Mouse (Mus musculus): Measurements from ENCODE around the gene Crxos. TPM values are rescaled to one million over a fixed set of nuclear protein-coding genes. Genes with fewer than 3 reads are reported as not detected.

Crxos gene
- not detected in 2 replicates for polyA plus RNA-seq (2016; fragmentation: Nextera tagmentation; extraction: Ambion mirVana)

DNA sequence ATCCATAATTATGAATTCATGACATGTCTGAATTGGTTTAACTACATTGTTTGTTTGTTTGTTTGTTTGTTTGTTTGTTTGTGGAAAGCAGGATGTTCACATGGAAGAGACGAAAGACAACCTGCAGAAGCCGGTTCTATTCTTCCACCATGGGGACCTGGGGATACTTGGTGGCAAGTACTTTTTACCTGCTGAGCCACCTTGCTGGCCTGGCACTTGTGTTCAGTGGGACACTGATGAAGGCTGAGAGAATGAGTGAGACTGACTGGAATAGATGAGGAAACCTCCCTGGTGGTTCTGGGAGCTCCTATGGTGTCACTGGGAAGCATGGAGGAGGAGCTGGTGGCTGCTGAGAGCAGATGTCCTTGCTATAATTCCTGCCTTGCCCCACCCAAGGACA, at the start of gene Crxos:
Crxos (plus strand) TSS at position 301 of the 400 bp plus-strand sequence.
- Histone ChIP-seq H3K9me3 (no peaks in the 10 kb centered on the region), H3K4me1 (no peaks in the 10 kb centered on the region), H3K9ac (no peak within 1 kb of the TSS), H3K36me3 (no peaks in the 10 kb centered on the region), H3K27me3 (replicated peaks) (no peaks in the 10 kb centered on the region), H3K4me3 (no peak within 1 kb of the TSS), H3K27ac (no peak within 1 kb of the TSS), H3K4me2 (replicated peaks) (no peak within 1 kb of the TSS)
- 88% methylated on average over 2 of the region's 2 CpGs for WGBS
- no peak for ATAC-seq (ENCODE audit: low FRiP score, low read depth)

DNA sequence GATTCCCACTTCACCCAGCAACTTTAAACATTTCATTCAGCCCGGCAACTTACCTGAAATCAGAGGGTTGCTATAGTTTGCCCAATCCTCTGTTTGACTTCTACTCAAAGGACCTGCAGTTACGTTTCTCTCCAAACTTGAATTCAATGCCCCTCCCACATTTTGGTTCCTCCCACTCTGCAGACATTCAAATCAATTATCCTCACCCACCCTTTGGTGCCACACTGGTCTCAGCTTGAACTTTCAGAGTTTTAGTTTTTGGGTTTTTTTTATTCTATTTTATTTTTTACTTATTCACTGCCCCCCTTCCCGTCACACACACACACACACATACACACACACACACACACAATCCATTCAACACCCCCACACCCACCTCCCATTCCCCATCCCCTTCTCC, 42.8 kb upstream of the Crxos start, which contains the start of gene Obox6:
Obox6 (minus strand) TSS at position 101 of the 400 bp plus-strand sequence.
- ATAC-seq (ENCODE audit: low FRiP score, low read depth) = no peak
- no peak within 1 kb of the TSS for H3K4me3 ChIP-seq
- no peaks in the 10 kb centered on the region for H3K36me3 ChIP-seq
- H3K4me2 ChIP-seq (replicated peaks) = no peak within 1 kb of the TSS
- no peaks in the 10 kb centered on the region for H3K27me3 ChIP-seq (replicated peaks)
- 92% methylated on average over 3 of the region's 3 CpGs for WGBS
- H3K9me3 ChIP-seq = peaks cover 41% of the 10 kb centered on the region
- no peak within 1 kb of the TSS for H3K27ac ChIP-seq
- H3K9ac ChIP-seq = no peak within 1 kb of the TSS
- H3K4me1 ChIP-seq = no peaks in the 10 kb centered on the region

DNA sequence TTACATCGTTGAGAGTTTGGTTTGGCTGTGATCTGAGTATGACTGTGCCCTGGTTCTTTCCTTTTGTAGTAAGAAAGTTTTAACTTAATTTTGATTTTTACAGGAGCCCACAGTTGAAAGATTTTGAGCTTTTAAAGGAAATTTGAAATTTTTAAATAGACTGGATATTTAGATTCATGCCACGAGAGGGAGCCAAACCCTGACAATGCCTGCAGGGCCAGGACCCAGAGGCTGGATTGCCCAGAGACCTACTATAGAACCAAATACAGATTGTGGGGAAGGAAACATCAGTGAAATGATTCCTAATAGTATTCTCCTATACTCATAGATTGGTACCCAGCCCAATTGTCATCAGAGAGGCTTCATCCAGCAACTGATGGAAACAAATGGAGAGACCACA, 22.8 kb upstream of the Crxos start:
- ATAC-seq (ENCODE audit: low FRiP score, low read depth) = no peak
- Histone ChIP-seq H3K36me3 (no peaks in the 10 kb centered on the region), H3K9me3 (0 out of 2 replicates have a peak, but pooled peaks cover 3% of the 10 kb centered on the region), H3K27me3 (replicated peaks) (no peaks in the 10 kb centered on the region), H3K27ac (no peak overlapping the region), H3K9ac (no peak overlapping the region), H3K4me3 (no peak overlapping the region), H3K4me1 (no peaks in the 10 kb centered on the region), H3K4me2 (replicated peaks) (no peak overlapping the region)
- 43% methylated on average over 2 of the region's 2 CpGs for WGBS

DNA sequence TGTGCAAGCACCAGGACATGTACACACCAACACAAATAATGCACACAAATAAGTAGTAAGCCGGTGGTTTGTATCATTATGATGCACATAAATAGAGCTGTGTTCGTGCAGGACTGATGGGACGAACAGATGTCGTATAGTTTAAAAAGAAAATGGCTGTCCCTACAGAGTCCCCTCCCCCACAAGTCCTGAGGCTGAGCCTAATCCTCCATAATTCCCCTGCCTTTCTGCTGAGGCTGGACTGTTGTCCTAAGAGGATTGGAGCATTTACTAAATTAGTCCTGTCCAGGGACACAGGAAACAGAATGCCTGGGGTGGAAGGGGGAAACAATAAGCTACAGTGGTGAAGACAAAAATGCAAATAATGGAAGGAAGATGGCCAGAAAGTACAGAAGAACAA, 18.3 kb upstream of the Crxos start:
- no peaks in the 10 kb centered on the region for H3K36me3 ChIP-seq
- WGBS = 83% methylated on average over 4 of the region's 4 CpGs
- H3K27ac ChIP-seq = no peak overlapping the region
- H3K4me1 ChIP-seq = no peaks in the 10 kb centered on the region
- no peak overlapping the region for H3K9ac ChIP-seq
- no peaks in the 10 kb centered on the region for H3K27me3 ChIP-seq (replicated peaks)
- ATAC-seq (ENCODE audit: low FRiP score, low read depth) = no peak
- H3K4me2 ChIP-seq (replicated peaks) = no peak overlapping the region
- H3K9me3 ChIP-seq = 0 out of 2 replicates have a peak, but pooled peaks cover 3% of the 10 kb centered on the region
- no peak overlapping the region for H3K4me3 ChIP-seq

DNA sequence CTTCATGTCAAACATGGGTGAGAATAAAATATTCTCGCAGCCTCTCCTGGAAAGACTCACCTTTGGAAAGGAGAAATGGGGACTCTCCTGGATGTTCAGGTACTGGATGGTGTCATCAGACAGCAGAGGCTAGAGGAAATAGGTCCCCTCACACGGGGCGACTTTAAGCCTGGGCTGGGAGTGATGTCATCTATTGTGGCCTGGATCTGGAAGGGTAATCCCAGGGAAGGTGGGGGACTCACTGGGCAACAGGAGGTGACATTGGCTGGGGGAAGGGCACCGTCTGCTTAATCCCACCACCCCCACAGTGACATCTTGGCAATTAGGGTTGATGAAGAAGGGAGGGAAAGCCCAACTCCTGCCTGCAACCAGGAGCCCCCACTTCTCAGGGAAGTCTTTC, 2.7 kb upstream of the Crxos start, which contains the start of gene Crx:
Crx (minus strand) TSS at position 213 of the 400 bp plus-strand sequence.
- no peaks in the 10 kb centered on the region for H3K9me3 ChIP-seq
- no peak within 1 kb of the TSS for H3K4me2 ChIP-seq (replicated peaks)
- 48% methylated on average over 4 of the region's 4 CpGs for WGBS
- no peak for ATAC-seq (ENCODE audit: low FRiP score, low read depth)
- no peak within 1 kb of the TSS for H3K27ac ChIP-seq
- H3K36me3 ChIP-seq = no peaks in the 10 kb centered on the region
- no peaks in the 10 kb centered on the region for H3K27me3 ChIP-seq (replicated peaks)
- no peak within 1 kb of the TSS for H3K9ac ChIP-seq
- no peaks in the 10 kb centered on the region for H3K4me1 ChIP-seq
- H3K4me3 ChIP-seq = no peak within 1 kb of the TSS

DNA sequence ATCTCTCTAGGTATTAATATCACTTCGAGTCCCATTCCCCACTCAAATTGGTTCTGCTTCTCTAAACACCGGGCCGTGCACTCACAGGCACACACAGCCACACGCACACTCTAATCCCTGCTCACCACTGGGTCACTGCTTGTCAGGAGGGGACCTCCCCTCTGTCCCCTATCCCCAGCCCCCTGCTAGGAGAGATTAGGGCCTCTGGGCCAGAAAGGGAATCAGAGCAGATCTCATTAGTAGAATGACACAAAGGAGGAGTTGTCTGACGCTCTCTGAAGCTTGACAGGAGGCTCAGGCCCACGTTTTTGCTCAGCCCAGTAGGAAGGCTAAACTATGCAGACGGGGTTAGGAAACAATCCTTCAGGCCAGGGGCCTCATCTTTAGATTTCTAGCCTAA, 1.0 kb upstream of the Crxos start:
- ATAC-seq (ENCODE audit: low FRiP score, low read depth) = no peak
- 32% methylated on average over 7 of the region's 7 CpGs for WGBS
- no peaks in the 10 kb centered on the region for H3K9me3 ChIP-seq
- H3K9ac ChIP-seq = no peak overlapping the region
- H3K4me3 ChIP-seq = no peak overlapping the region
- no peak overlapping the region for H3K27ac ChIP-seq
- no peak overlapping the region for H3K4me2 ChIP-seq (replicated peaks)
- no peaks in the 10 kb centered on the region for H3K27me3 ChIP-seq (replicated peaks)
- H3K36me3 ChIP-seq = no peaks in the 10 kb centered on the region
- no peaks in the 10 kb centered on the region for H3K4me1 ChIP-seq

DNA sequence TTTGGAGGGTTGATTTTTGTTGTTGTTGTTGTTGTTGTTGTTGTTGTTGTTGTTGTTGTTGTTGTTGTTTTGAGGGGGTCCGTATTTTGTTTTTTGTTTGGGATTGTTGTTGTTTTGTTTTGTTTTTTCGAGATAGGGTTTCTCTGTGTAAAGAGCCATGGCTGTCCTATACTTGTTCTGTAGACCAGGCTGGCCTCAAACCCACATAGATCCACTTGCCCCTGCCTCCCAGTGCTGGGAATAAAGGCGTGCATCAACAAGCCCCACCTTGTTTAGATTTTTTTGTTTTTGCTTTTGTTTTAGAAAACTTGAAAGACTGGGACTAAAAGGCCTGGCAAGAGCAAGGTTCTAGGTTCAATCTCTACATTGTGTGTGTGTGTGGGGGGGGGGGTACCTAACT, 586 bp upstream of the Crxos start:
- Histone ChIP-seq H3K36me3 (no peaks in the 10 kb centered on the region), H3K4me3 (no peak overlapping the region), H3K27me3 (replicated peaks) (no peaks in the 10 kb centered on the region), H3K27ac (no peak overlapping the region), H3K9me3 (no peaks in the 10 kb centered on the region), H3K4me1 (no peaks in the 10 kb centered on the region), H3K4me2 (replicated peaks) (no peak overlapping the region), H3K9ac (no peak overlapping the region)
- WGBS = 71% methylated on average over 3 of the region's 3 CpGs
- no peak for ATAC-seq (ENCODE audit: low FRiP score, low read depth)

DNA sequence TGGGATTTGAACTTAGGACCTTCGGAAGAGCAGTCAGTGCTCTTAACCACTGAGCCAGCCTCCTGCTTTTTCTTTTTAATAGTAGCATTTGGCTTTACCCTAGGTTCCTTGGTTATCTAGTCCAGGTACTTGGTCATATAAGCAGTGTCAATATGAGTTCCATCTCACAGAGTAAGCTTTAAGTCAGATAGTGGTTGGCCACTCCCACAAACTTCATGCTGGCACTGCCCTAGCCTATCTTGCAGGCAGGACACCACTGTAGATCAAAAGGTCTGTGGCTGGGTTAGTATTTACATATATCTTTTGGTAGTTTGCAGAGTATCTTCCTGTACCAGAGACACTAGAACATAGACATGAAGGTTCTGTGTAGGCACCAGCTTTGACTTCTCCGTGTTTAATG, 1.7 kb downstream of the Crxos start:
- WGBS = 91% methylated on average over 2 of the region's 2 CpGs
- no peak overlapping the region for H3K27ac ChIP-seq

DNA sequence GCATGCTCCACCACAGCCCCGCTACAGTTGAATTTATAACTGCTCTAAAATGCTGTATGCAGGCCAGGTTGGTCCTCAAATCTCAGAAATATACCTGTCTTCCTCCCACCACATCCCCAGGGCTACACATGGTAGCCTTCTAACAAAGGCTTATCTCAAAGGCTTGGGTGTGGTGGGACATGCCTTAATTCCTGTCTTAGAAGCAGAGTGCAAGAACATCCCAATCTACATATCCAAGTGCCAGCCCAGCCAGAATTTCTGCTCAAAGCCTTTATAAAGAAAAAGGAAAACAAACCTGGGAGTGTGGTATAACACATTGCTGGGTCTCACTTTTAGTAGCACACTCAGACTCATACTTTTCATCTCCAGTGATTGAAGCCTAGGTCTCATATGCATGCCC, 11.8 kb downstream of the Crxos start:
- Histone ChIP-seq H3K27ac (no peak overlapping the region), H3K4me1 (no peaks in the 10 kb centered on the region), H3K36me3 (no peaks in the 10 kb centered on the region), H3K9ac (no peak overlapping the region), H3K4me2 (replicated peaks) (no peak overlapping the region), H3K4me3 (no peak overlapping the region), H3K9me3 (no peaks in the 10 kb centered on the region), H3K27me3 (replicated peaks) (no peaks in the 10 kb centered on the region)
- ATAC-seq (ENCODE audit: low FRiP score, low read depth) = no peak
- WGBS = 64% methylated on average over 1 of the region's 1 CpGs

More for the DNA sequence above, 1.7 kb downstream of the Crxos start:
- no peaks in the 10 kb centered on the region for H3K4me1 ChIP-seq
- ATAC-seq (ENCODE audit: low FRiP score, low read depth) = no peak
- H3K27me3 ChIP-seq (replicated peaks) = no peaks in the 10 kb centered on the region
- no peak overlapping the region for H3K4me2 ChIP-seq (replicated peaks)
- H3K9ac ChIP-seq = no peak overlapping the region
- no peak overlapping the region for H3K4me3 ChIP-seq
- no peaks in the 10 kb centered on the region for H3K9me3 ChIP-seq
- no peaks in the 10 kb centered on the region for H3K36me3 ChIP-seq

DNA sequence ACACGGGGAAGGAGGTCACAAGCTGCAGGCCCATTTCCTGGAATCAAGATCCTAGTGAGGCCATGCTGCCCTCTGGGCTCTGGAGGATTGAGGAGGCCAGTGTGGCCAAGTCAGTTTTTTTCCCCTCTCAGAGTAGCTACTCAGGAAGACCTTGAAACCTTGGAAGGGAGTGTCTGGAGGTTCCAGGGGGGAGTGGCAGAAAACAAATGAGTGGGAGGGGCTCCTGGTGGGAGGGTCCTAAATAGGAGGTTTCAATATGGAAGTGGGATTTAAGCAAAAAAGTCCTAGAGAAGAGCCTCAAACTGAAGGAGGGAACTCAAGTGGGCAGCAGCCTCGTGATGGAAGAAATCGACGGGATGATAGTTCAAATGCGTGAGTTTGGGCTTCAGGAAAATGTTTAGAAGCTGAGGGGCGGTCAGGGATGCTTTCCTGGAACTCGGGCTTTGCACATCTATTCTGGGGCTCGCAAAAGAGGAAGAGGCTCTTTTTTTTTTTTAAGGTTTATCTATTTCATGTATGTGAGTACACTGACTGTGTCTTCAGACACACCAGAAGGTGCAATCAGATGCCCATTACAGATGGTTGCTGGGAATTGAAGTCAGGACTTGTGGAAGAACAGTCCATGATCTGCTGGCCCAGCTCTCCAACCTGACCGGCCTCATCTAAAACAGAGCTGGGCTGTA, 19.1 kb downstream of the Crxos start:
- no peak overlapping the region for H3K4me3 ChIP-seq
- no peak overlapping the region for H3K4me2 ChIP-seq (replicated peaks)
- no peaks in the 10 kb centered on the region for H3K27me3 ChIP-seq (replicated peaks)
- no peak overlapping the region for H3K27ac ChIP-seq
- no peak overlapping the region for H3K9ac ChIP-seq
- 77% methylated on average over 9 of the region's 9 CpGs for WGBS
- no peaks in the 10 kb centered on the region for H3K9me3 ChIP-seq
- H3K36me3 ChIP-seq = no peaks in the 10 kb centered on the region
- ATAC-seq (ENCODE audit: low FRiP score, low read depth) = no peak
- H3K4me1 ChIP-seq = no peaks in the 10 kb centered on the region

DNA sequence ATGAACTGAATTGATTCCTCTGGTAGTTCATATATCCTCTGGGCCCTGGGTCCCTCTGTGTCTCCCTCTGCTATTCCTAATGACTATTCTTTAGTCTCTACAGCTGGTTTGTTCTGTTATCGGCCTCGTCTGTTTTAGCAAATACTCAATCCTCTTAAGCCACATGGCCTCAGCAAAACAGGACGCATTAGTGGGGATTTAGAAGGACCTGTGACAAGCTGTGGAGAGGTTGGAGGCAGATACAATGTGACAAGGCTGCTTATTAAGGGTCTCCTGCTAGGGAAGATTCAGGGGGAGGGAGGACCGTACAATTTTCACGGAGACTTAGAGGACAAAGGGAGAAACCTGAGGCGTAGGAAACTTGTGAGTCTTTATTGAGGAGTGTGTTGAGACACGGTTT, 23.4 kb downstream of the Crxos start:
- no peak overlapping the region for H3K4me3 ChIP-seq
- no peak for ATAC-seq (ENCODE audit: low FRiP score, low read depth)
- no peaks in the 10 kb centered on the region for H3K36me3 ChIP-seq
- WGBS = 82% methylated on average over 7 of the region's 7 CpGs
- no peaks in the 10 kb centered on the region for H3K9me3 ChIP-seq
- no peak overlapping the region for H3K9ac ChIP-seq
- no peaks in the 10 kb centered on the region for H3K27me3 ChIP-seq (replicated peaks)
- no peaks in the 10 kb centered on the region for H3K4me1 ChIP-seq
- H3K4me2 ChIP-seq (replicated peaks) = no peak overlapping the region
- H3K27ac ChIP-seq = no peak overlapping the region

DNA sequence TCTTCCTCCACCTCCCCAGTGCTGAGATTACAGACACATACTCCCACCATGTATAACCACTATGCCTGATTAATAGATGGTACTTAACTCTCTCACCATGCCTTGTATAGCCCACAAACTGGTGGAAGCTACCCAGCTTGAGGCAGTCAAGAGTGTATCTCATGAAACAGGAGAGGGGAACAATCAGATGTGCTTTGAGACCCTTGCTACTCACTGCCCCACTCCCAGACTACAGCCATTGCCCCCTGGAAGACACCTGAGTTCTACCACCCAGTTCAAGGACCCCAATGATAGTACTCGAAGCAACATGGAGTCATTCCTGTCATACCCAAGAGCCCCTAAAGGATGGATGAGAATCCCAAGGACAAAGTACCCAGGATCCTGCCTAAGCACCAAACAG, 24.2 kb downstream of the Crxos start:
- Histone ChIP-seq H3K9me3 (no peaks in the 10 kb centered on the region), H3K4me2 (replicated peaks) (no peak overlapping the region), H3K9ac (no peak overlapping the region), H3K27ac (no peak overlapping the region), H3K27me3 (replicated peaks) (no peaks in the 10 kb centered on the region), H3K4me3 (no peak overlapping the region), H3K36me3 (no peaks in the 10 kb centered on the region), H3K4me1 (no peaks in the 10 kb centered on the region)
- whole genome bisulfite sequencing = 88% methylated on average over 1 of the region's 1 CpGs
- ATAC-seq (ENCODE audit: low FRiP score, low read depth) = no peak

DNA sequence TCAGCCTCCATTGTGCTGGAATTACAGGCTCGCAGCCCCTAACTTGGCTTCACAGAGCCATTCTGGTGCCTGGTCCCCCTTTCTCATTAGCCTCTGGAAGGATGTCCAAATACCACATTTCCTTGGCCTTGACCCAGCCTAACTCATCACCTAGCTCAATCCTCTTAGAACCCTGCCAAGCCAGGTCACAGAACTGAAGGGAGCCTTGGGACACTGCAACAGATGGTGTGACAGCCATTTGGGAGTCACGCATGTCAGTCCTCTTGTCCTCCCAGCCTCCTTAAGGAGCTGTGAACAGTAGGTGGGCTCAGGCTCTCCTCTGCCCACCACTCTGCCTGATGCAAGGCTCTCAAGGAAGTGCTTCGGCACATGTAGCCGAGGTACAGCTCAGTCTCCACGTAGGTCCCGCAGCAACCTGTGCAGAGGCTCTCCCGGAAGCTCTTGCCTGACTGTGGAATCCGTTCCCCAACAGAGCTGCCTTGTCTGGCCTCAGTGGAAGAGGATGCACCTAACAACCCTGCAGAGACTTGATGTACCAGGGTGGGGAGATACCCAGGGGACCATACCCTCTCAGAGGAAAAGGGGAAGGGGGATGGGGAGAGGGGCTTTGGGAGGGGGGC, 25.7 kb downstream of the Crxos start:
- WGBS = 84% methylated on average over 8 of the region's 8 CpGs
- ATAC-seq (ENCODE audit: low FRiP score, low read depth) = no peak
- H3K4me1 ChIP-seq = 0 out of 2 replicates have a peak, but pooled peaks cover 4% of the 10 kb centered on the region

More for the DNA sequence above, 25.7 kb downstream of the Crxos start:
- H3K9me3 ChIP-seq = no peaks in the 10 kb centered on the region
- no peaks in the 10 kb centered on the region for H3K36me3 ChIP-seq
- no peak overlapping the region for H3K4me3 ChIP-seq
- no peaks in the 10 kb centered on the region for H3K27me3 ChIP-seq (replicated peaks)
- no peak overlapping the region for H3K9ac ChIP-seq
- no peak overlapping the region for H3K4me2 ChIP-seq (replicated peaks)
- no peak overlapping the region for H3K27ac ChIP-seq

Measured in neural tube, embryonic 12.5 days (tissue).